Mouse (Mus musculus) brain, embryonic 14.5 days (tissue): ENCODE data around the gene Brsk1.

Experiments
- CTCF ChIP-seq: fragments of 200-500 bp; IDR thresholded peaks from 2 replicates; pipeline ENCODE4 v1.5.1; 2012; ENCODE audit warnings: inconsistent platforms, mild to moderate bottlenecking, moderate library complexity, borderline replicate concordance; ENCODE audit not compliant: insufficient read depth, insufficient read length; ENCODE audit errors: extremely low read depth
- POLR2A ChIP-seq: fragments of 200-500 bp; IDR thresholded peaks from 2 replicates; pipeline ENCODE4 v1.6.1; 2012; ENCODE audit warnings: mild to moderate bottlenecking, inconsistent platforms, borderline replicate concordance; ENCODE audit not compliant: poor library complexity, insufficient read depth, insufficient read length, severe bottlenecking; ENCODE audit errors: extremely low read depth

DNA sequence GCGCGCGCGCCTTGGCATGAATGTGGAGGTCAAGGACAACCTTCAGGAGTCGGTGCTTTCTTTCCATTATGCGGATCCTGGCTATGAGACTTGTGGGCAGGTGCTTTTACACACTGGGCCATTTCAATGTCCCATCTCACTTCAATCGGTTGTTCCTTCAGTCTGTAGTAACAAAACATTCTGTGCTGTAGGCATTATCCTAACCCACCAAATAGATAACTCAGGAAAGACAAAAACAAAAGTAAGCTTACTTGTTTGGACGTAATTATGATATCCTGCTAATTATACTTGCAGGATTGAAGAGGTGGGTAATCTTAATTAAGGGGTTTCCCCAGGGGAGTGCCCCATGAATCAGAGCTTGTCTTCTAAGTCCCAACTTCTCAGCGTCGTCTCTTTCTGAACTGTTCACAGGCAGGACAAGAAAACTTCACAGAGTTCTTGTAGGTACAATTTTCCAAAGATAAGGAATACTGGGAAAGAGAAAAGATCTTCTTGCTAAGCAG lies 48.7 kb downstream of the Brsk1 start:
- TF ChIP-seq CTCF: no peak
- no peak for TF ChIP-seq POLR2A
